Mouse (Mus musculus) heart, embryonic 12.5 days (tissue): Measurements from ENCODE around the gene Krtap31-1. TPM values are rescaled to one million over a fixed set of nuclear protein-coding genes. Genes with fewer than 3 reads are reported as not detected.
"Not testable (repeated sequence)": the region's sequence is repeated elsewhere in the genome, so short reads cannot be mapped to it uniquely, and the experiment has no call there.

Experiments
- ATAC-seq: fragments of 200-750 bp; cut with Nextera tagmentation; 2 replicates; pipeline ENCODE4 v1.8.0; 2017; ENCODE audit warnings: moderate TSS enrichment, moderate library complexity; ENCODE audit not compliant: insufficient number of reproducible peaks, low FRiP score
- H3K27ac ChIP-seq: fragments of 300-500 bp; sonication (generic); 2 replicates; pipeline ENCODE4 v1.5.1; 2016; ENCODE audit warnings: mild to moderate bottlenecking, moderate library complexity; ENCODE audit not compliant: poor library complexity, severe bottlenecking
- H3K27me3 ChIP-seq: fragments of 300-500 bp; sonication (generic); replicated peaks from 2 replicates; pipeline ENCODE4 v1.6.1; 2016; ENCODE audit warnings: mild to moderate bottlenecking, moderate library complexity
- H3K36me3 ChIP-seq: fragments of 300-500 bp; sonication (generic); 2 replicates; pipeline ENCODE4 v1.6.1; 2016; ENCODE audit warnings: mild to moderate bottlenecking, moderate library complexity
- H3K4me1 ChIP-seq: fragments of 300-500 bp; sonication (generic); replicated peaks from 2 replicates; pipeline ENCODE4 v1.6.1; 2016; ENCODE audit warnings: mild to moderate bottlenecking
- H3K4me2 ChIP-seq: fragments of 300-500 bp; sonication (generic); 2 replicates; pipeline ENCODE4 v1.6.1; 2016; ENCODE audit warnings: mild to moderate bottlenecking, moderate library complexity
- H3K4me3 ChIP-seq: fragments of 300-500 bp; sonication (generic); 2 replicates; pipeline ENCODE4 v1.5.1; 2016; ENCODE audit warnings: mild to moderate bottlenecking
- H3K9ac ChIP-seq: fragments of 300-500 bp; sonication (generic); 2 replicates; pipeline ENCODE4 v1.6.1; 2016; ENCODE audit warnings: mild to moderate bottlenecking, moderate library complexity
- H3K9me3 ChIP-seq: fragments of 300-500 bp; sonication (generic); replicated peaks from 2 replicates; pipeline ENCODE4 v1.6.1; 2016; ENCODE audit warnings: mild to moderate bottlenecking, moderate library complexity
- whole genome bisulfite sequencing: fragments of 180-500 bp; shearing (Covaris S2); methylation state at CpG from one replicate; pipeline ENCODE4 v1.1.7; 2016; 5-methylcytosine and 5-hydroxymethylcytosine counted together
- polyA plus RNA-seq: library from polyadenylated mRNA; unstranded; fragments of >200 nt; fragmentation: Nextera tagmentation; extraction: Ambion mirVana; gene quantifications from 2 replicates; pipeline ENCODE4 v1.2.1, GENCODE M21; 2016

Gene Krtap31-1
- polyA plus RNA-seq: not detected in 2 replicates

GRCm38 (mm10) chr11:99907620-99908019 is at the start of gene Krtap31-1:
Gene Krtap31-1 (plus strand): TSS chr11:99907920.
- H3K9ac ChIP-seq: no peak within 1 kb of the TSS
- no peak within 1 kb of the TSS for H3K4me3 ChIP-seq
- H3K36me3 ChIP-seq: no peaks in the 10 kb centered on the region
- H3K4me2 ChIP-seq: no peak within 1 kb of the TSS
- no peak for ATAC-seq
- whole genome bisulfite sequencing: 67% methylated on average over 2 of the region's 2 CpGs
- no peaks in the 10 kb centered on the region for H3K4me1 ChIP-seq
- no peaks in the 10 kb centered on the region for H3K27me3 ChIP-seq
- H3K27ac ChIP-seq: no peak within 1 kb of the TSS
- H3K9me3 ChIP-seq: no peaks in the 10 kb centered on the region

- no peak overlapping the region for H3K4me3 ChIP-seq
- no peak overlapping the region for H3K9ac ChIP-seq
- no peaks in the 10 kb centered on the region for H3K36me3 ChIP-seq
- no peak overlapping the region for H3K4me2 ChIP-seq
- ATAC-seq: no peak
- no peak overlapping the region for H3K27ac ChIP-seq
- 79% methylated on average over 2 of the region's 2 CpGs for WGBS
- H3K4me1 ChIP-seq: no peaks in the 10 kb centered on the region
- no peaks in the 10 kb centered on the region for H3K9me3 ChIP-seq
- H3K27me3 ChIP-seq: no peaks in the 10 kb centered on the region
These were observed 49.0 kb upstream of the Krtap31-1 start for GRCm38 (mm10) chr11:99858761-99859160.

- 48% methylated on average over 1 of the region's 1 CpGs for WGBS
- H3K27me3 ChIP-seq, H3K4me3 ChIP-seq, H3K9me3 ChIP-seq, H3K4me1 ChIP-seq, H3K4me2 ChIP-seq, ATAC-seq, H3K36me3 ChIP-seq, H3K9ac ChIP-seq, H3K27ac ChIP-seq: not testable (repeated sequence)
These were observed 43.5 kb upstream of the Krtap31-1 start, which contains the start of gene Gm11559 for GRCm38 (mm10) chr11:99864176-99864575. Gene Gm11559 (plus strand): TSS chr11:99864476.

- not testable (repeated sequence) for H3K4me1 ChIP-seq, ATAC-seq, H3K36me3 ChIP-seq, H3K27ac ChIP-seq, H3K9ac ChIP-seq, H3K9me3 ChIP-seq, H3K4me2 ChIP-seq, H3K4me3 ChIP-seq, H3K27me3 ChIP-seq
- whole genome bisulfite sequencing: 79% methylated on average over 1 of the region's 1 CpGs
These were observed 34.6 kb upstream of the Krtap31-1 start, which contains the start of gene Krtap9-1 for GRCm38 (mm10) chr11:99873089-99873488. Gene Krtap9-1 (plus strand): TSS chr11:99873389.

- ATAC-seq, H3K9ac ChIP-seq, H3K27me3 ChIP-seq, H3K27ac ChIP-seq, H3K9me3 ChIP-seq, H3K4me2 ChIP-seq, H3K4me3 ChIP-seq, H3K36me3 ChIP-seq, H3K4me1 ChIP-seq: not testable (repeated sequence)
- 43% methylated on average over 1 of the region's 1 CpGs for WGBS
These were observed 28.8 kb upstream of the Krtap31-1 start, which contains the start of gene Gm11567 for GRCm38 (mm10) chr11:99878887-99879286. Gene Gm11567 (plus strand): TSS chr11:99879187.

GRCm38 (mm10) chr11:99914451-99914850 is 6.7 kb downstream of the Krtap31-1 start, which contains the start of gene Gm11565:
Gene Gm11565 (plus strand): TSS chr11:99914751.
- no peak within 1 kb of the TSS for H3K9ac ChIP-seq
- no peak within 1 kb of the TSS for H3K4me2 ChIP-seq
- H3K4me3 ChIP-seq: no peak within 1 kb of the TSS
- no peaks in the 10 kb centered on the region for H3K36me3 ChIP-seq
- no peaks in the 10 kb centered on the region for H3K27me3 ChIP-seq
- WGBS: 80% methylated on average over 3 of the region's 3 CpGs
- ATAC-seq: no peak
- H3K4me1 ChIP-seq: no peaks in the 10 kb centered on the region
- no peak within 1 kb of the TSS for H3K27ac ChIP-seq
- no peaks in the 10 kb centered on the region for H3K9me3 ChIP-seq

GRCm38 (mm10) chr11:99935991-99936390 is 28.3 kb downstream of the Krtap31-1 start, which contains the start of gene Krtap31-2:
Gene Krtap31-2 (plus strand): TSS chr11:99936291.
- Histone ChIP-seq H3K9me3 (0 out of 2 replicates have a peak, but pooled peaks cover 2% of the 10 kb centered on the region), H3K4me1 (no peaks in the 10 kb centered on the region), H3K27ac (no peak within 1 kb of the TSS), H3K4me3 (no peak within 1 kb of the TSS), H3K36me3 (no peaks in the 10 kb centered on the region), H3K4me2 (no peak within 1 kb of the TSS), H3K9ac (no peak within 1 kb of the TSS), H3K27me3 (0 out of 2 replicates have a peak, but pooled peaks cover 3% of the 10 kb centered on the region)
- ATAC-seq: no peak
- WGBS: 74% methylated on average over 1 of the region's 1 CpGs

GRCm38 (mm10) chr11:99937751-99938264 is 30.1 kb downstream of the Krtap31-1 start:
- no peak overlapping the region for H3K4me2 ChIP-seq
- no peak overlapping the region for H3K27ac ChIP-seq
- H3K36me3 ChIP-seq: no peaks in the 10 kb centered on the region
- no peak for ATAC-seq
- H3K9me3 ChIP-seq: no peaks in the 10 kb centered on the region
- H3K4me1 ChIP-seq: no peaks in the 10 kb centered on the region
- no peak overlapping the region for H3K9ac ChIP-seq
- H3K27me3 ChIP-seq: no peaks in the 10 kb centered on the region
- no peak overlapping the region for H3K4me3 ChIP-seq
- WGBS: 72% methylated on average over 9 of the region's 9 CpGs

- no peak for ATAC-seq
- Histone ChIP-seq H3K4me1 (no peaks in the 10 kb centered on the region), H3K36me3 (no peaks in the 10 kb centered on the region), H3K9ac (no peak within 1 kb of the TSS), H3K9me3 (0 out of 2 replicates have a peak, but pooled peaks cover 4% of the 10 kb centered on the region), H3K27me3 (no peaks in the 10 kb centered on the region), H3K27ac (no peak within 1 kb of the TSS), H3K4me3 (no peak within 1 kb of the TSS), H3K4me2 (no peak within 1 kb of the TSS)
- WGBS: 83% methylated on average over 2 of the region's 2 CpGs
These were observed 40.5 kb downstream of the Krtap31-1 start, which contains the start of gene Krtap9-5 for GRCm38 (mm10) chr11:99948175-99948574. Gene Krtap9-5 (plus strand): TSS chr11:99948475.

Other genes with a start within 250 kb of the Krtap31-1 start
- not detected in 2 replicates for gene Gm11563, start 249.0 kb upstream of the Krtap31-1 start, polyA plus RNA-seq
- gene Krtap4-6, start 242.0 kb upstream of the Krtap31-1 start, polyA plus RNA-seq: not detected in 2 replicates
- gene Gm14190, start 217.2 kb upstream of the Krtap31-1 start, polyA plus RNA-seq: not detected in 2 replicates
- gene Gm14180, start 173.6 kb upstream of the Krtap31-1 start, polyA plus RNA-seq: not detected in 2 replicates
- not detected in 2 replicates for gene Gm11595, start 135.0 kb upstream of the Krtap31-1 start, polyA plus RNA-seq
- gene Krtap4-8, start 127.2 kb upstream of the Krtap31-1 start, polyA plus RNA-seq: not detected in 2 replicates
- not detected in 2 replicates for gene Krtap4-9, start 122.7 kb upstream of the Krtap31-1 start, polyA plus RNA-seq
- gene Gm11596, start 114.5 kb upstream of the Krtap31-1 start, polyA plus RNA-seq: not detected in 2 replicates
- gene Gm11569, start 109.0 kb upstream of the Krtap31-1 start, polyA plus RNA-seq: not detected in 2 replicates
- gene Gm11554, start 103.5 kb upstream of the Krtap31-1 start, polyA plus RNA-seq: not detected in 2 replicates
- gene Krtap4-13, start 98.0 kb upstream of the Krtap31-1 start, polyA plus RNA-seq: not detected in 2 replicates
- gene Gm11564, start 92.3 kb upstream of the Krtap31-1 start, polyA plus RNA-seq: not detected in 2 replicates
- not detected in 2 replicates for gene 2300003K06Rik, start 69.9 kb upstream of the Krtap31-1 start, polyA plus RNA-seq
- gene Krtap4-16, start 56.3 kb upstream of the Krtap31-1 start, polyA plus RNA-seq: not detected in 2 replicates
- not detected in 2 replicates for gene Gm11568, start 50.0 kb upstream of the Krtap31-1 start, polyA plus RNA-seq
- not detected in 2 replicates for gene Gm11559, start 43.4 kb upstream of the Krtap31-1 start, polyA plus RNA-seq
- gene Krtap9-1, start 34.5 kb upstream of the Krtap31-1 start, polyA plus RNA-seq: not detected in 2 replicates
- gene Gm11567, start 28.7 kb upstream of the Krtap31-1 start, polyA plus RNA-seq: not detected in 2 replicates
- not detected in 2 replicates for gene Gm11565, start 6.8 kb downstream of the Krtap31-1 start, polyA plus RNA-seq
- gene Krtap31-2, start 28.4 kb downstream of the Krtap31-1 start, polyA plus RNA-seq: not detected in 2 replicates
- gene Krtap9-5, start 40.6 kb downstream of the Krtap31-1 start, polyA plus RNA-seq: not detected in 2 replicates
- not detected in 2 replicates for gene Krtap29-1, start 71.1 kb downstream of the Krtap31-1 start, polyA plus RNA-seq
- not detected in 2 replicates for gene Krtap16-1, start 78.7 kb downstream of the Krtap31-1 start, polyA plus RNA-seq
- not detected in 2 replicates for gene Krtap17-1, start 86.1 kb downstream of the Krtap31-1 start, polyA plus RNA-seq
- not detected in 2 replicates for gene Krt33a, start 108.3 kb downstream of the Krtap31-1 start, polyA plus RNA-seq
- not detected in 2 replicates for gene Krt33b, start 121.9 kb downstream of the Krtap31-1 start, polyA plus RNA-seq
- not detected in 2 replicates for gene Krt34, start 133.6 kb downstream of the Krtap31-1 start, polyA plus RNA-seq
- not detected in 2 replicates for gene Krt31, start 142.6 kb downstream of the Krtap31-1 start, polyA plus RNA-seq
- not detected in 2 replicates for gene Krt32, start 180.3 kb downstream of the Krtap31-1 start, polyA plus RNA-seq
- not detected in 2 replicates for gene Krt35, start 188.3 kb downstream of the Krtap31-1 start, polyA plus RNA-seq
- not detected in 2 replicates for gene Krt36, start 197.7 kb downstream of the Krtap31-1 start, polyA plus RNA-seq
- gene Krt13, start 213.6 kb downstream of the Krtap31-1 start, polyA plus RNA-seq: 0.14 and 0.20 TPM in 2 replicates
- 0.58 and 0.69 TPM in 2 replicates for gene Krt15, start 228.0 kb downstream of the Krtap31-1 start, polyA plus RNA-seq
- gene Krt19, start 240.7 kb downstream of the Krtap31-1 start, polyA plus RNA-seq: 86.8 and 88.0 TPM in 2 replicates